Mouse (Mus musculus) midbrain, embryonic 10.5 days (tissue): ENCODE data around the gene Fkbp6. TPM values are rescaled to one million over a fixed set of nuclear protein-coding genes. Genes with fewer than 3 reads are reported as not detected.

Source experiments
- DNase-seq: peaks from one replicate; pipeline ENCODE4 v3.0.0-alpha.2; 2017; ENCODE audit warnings: low spot score
- H3K27ac ChIP-seq: fragments of 300-500 bp; sonication (generic); replicated peaks from 2 replicates; pipeline ENCODE4 v1.5.1; 2016; ENCODE audit warnings: mild to moderate bottlenecking
- H3K27me3 ChIP-seq: fragments of 300-500 bp; sonication (generic); 2 replicates; pipeline ENCODE4 v1.6.1; 2016; ENCODE audit warnings: low read depth, mild to moderate bottlenecking; ENCODE audit not compliant: poor library complexity, severe bottlenecking
- H3K36me3 ChIP-seq: fragments of 300-500 bp; sonication (generic); 2 replicates; pipeline ENCODE4 v1.6.1; 2016; ENCODE audit warnings: mild to moderate bottlenecking, moderate library complexity
- H3K4me1 ChIP-seq: fragments of 300-500 bp; sonication (generic); 2 replicates; pipeline ENCODE4 v1.6.1; 2016
- H3K4me3 ChIP-seq: fragments of 300-500 bp; sonication (generic); 2 replicates; pipeline ENCODE4 v1.5.1; 2016; ENCODE audit warnings: mild to moderate bottlenecking, moderate library complexity
- H3K9me3 ChIP-seq: fragments of 300-500 bp; sonication (generic); replicated peaks from 2 replicates; pipeline ENCODE4 v1.6.1; 2016; ENCODE audit warnings: mild to moderate bottlenecking
- WGBS: fragments of 180-500 bp; shearing (Covaris S2); methylation state at CpG from one replicate; pipeline ENCODE4 v1.1.7; 2016; 5-methylcytosine and 5-hydroxymethylcytosine counted together
- microRNA-seq: library from miRNA; unstranded; fragments of <30 nt; microRNA quantifications from one replicate; pipeline ENCODE4, GENCODE M21; 2017
- polyA plus RNA-seq: library from polyadenylated mRNA; unstranded; fragments of >200 nt; fragmentation: Nextera tagmentation; extraction: Ambion mirVana; gene quantifications from 2 replicates; pipeline ENCODE4 v1.2.1, GENCODE M21; 2016

The Fkbp6 gene
- polyA plus RNA-seq, 1 experiment from 2014 or later, result not detected

GRCm38 (mm10) chr5:135243166-135243565 lies 106.7 kb downstream of the Fkbp6 start:
- Histone ChIP-seq H3K4me1 (peaks cover 21% of the 10 kb centered on the region), H3K27ac (0 out of 2 replicates have a peak overlapping the region, but pooled peaks have one; percentile 59), H3K9me3 (no peaks in the 10 kb centered on the region), H3K4me3 (no peak overlapping the region), H3K27me3 (no peaks in the 10 kb centered on the region), H3K36me3 (peaks cover 94% of the 10 kb centered on the region)
- DNase-seq, result no peak
- WGBS, result 93% methylated on average over 1 of the region's 1 CpGs

- Histone ChIP-seq H3K4me3 (no peak overlapping the region), H3K4me1 (peaks cover 16% of the 10 kb centered on the region), H3K27ac (peak overlapping the region; percentile 59; the same call in 1 of the 2 replicates), H3K27me3 (no peaks in the 10 kb centered on the region), H3K36me3 (peaks cover 100% of the 10 kb centered on the region), H3K9me3 (no peaks in the 10 kb centered on the region)
- peak; percentile 11 for DNase-seq
- 91% methylated on average over 3 of the region's 3 CpGs for WGBS
These were observed 107.2 kb downstream of the Fkbp6 start for GRCm38 (mm10) chr5:135242608-135243007.

GRCm38 (mm10) chr5:135242136-135242535 lies 107.7 kb downstream of the Fkbp6 start:
- Histone ChIP-seq H3K9me3 (no peaks in the 10 kb centered on the region), H3K4me1 (peaks cover 11% of the 10 kb centered on the region), H3K4me3 (no peak overlapping the region), H3K36me3 (peaks cover 100% of the 10 kb centered on the region), H3K27me3 (no peaks in the 10 kb centered on the region), H3K27ac (no peak overlapping the region)
- no peak for DNase-seq
- 86% methylated on average over 12 of the region's 12 CpGs for WGBS

Small RNAs within 50 kb of the gene (microRNA-seq; reads per million reads assigned to microRNA genes)
- 5.7 reads per million, percentile 13 among the genes with 10 or more reads in this experiment for gene Mir7033

Other genes starting within 250 kb of the Fkbp6 start
- 23.6 and 25.8 TPM in 2 replicates for gene Tbl2, start 200.4 kb downstream of the Fkbp6 start, polyA plus RNA-seq
- 49.4 and 49.5 TPM in 2 replicates for gene Bcl7b, start 181.8 kb downstream of the Fkbp6 start, polyA plus RNA-seq
- 49.3 and 51.5 TPM in 2 replicates for gene Baz1b, start 162.8 kb downstream of the Fkbp6 start, polyA plus RNA-seq
- gene Fzd9, start 98.8 kb downstream of the Fkbp6 start, polyA plus RNA-seq, result 15.5 and 16.0 TPM in 2 replicates
- not detected in 2 replicates for gene Trim50, start 3.3 kb upstream of the Fkbp6 start, polyA plus RNA-seq
- gene Nsun5, start 19.9 kb upstream of the Fkbp6 start, polyA plus RNA-seq, result 45.2 and 46.0 TPM in 2 replicates
- gene Pom121, start 44.5 kb upstream of the Fkbp6 start, polyA plus RNA-seq, result 17.4 and 17.7 TPM in 2 replicates
- 64.9 and 73.0 TPM in 2 replicates for gene Hip1, start 195.1 kb upstream of the Fkbp6 start, polyA plus RNA-seq
- gene Ccl26, start 213.5 kb upstream of the Fkbp6 start, polyA plus RNA-seq, result not detected in 2 replicates
- gene Ccl24, start 223.0 kb upstream of the Fkbp6 start, polyA plus RNA-seq, result 1.0 and 1.8 TPM in 2 replicates